Mouse (Mus musculus) erythroblast, embryonic 14.5 days (primary cell): ENCODE results near the gene Ahdc1.

Experiments
- GATA1 ChIP-seq: IDR thresholded peaks from 2 replicates; pipeline ENCODE4 v1.6.1; 2012; ENCODE audit warnings: low read length, inconsistent platforms, mixed read lengths
- TAL1 ChIP-seq: IDR thresholded peaks from 3 replicates; pipeline ENCODE4 v1.6.1; 2012; ENCODE audit warnings: low read length, inconsistent platforms, mixed read lengths

DNA sequence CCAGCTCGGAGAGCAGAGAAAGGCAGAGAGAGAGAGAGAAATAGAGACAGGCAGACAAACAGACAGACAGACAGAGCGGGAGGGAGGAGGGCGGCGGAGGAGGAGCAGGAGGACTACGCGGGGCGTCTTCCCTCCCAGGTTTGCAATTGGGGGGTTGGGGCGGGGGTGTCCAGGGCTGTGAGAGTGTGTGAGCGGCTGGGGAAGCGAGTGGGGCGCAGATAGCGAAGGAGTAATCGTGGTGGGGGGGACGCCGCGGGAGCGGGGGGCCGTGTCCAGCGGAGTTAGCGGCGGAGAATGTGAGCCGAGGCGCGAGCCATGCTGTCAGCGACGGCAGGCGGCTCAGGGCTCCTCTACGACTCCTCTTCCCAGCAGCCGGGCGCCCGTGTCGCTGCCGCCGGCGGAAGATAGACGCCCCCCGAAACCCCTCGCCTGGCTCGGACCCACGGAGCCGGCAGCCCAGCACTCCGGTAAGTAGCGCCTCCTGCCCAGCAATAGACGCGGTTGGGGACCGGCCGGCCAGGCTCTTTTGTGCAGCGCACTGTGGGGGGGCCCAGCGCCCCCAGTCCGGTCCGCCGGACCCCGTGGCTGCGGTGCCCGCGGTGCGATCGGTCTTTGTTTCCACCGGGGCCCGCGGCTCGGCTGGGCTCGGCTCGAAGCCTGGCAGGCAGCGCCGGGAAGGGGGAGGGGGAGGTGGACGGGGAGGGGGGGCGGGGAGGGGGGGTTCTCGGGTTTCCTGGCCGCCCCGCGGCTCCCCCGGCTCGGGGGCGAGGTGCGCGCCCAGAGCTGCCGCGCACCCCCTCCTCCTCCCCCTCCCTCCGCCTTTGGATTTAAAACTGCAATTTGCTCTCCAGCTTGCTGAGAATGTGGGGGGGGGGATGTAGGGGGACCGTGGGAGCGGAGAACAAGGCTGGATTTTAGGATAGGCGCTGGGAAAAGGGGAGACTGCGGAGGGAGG lies 1.0 kb downstream of the Ahdc1 start:
- TF ChIP-seq TAL1, result no peak
- no peak for TF ChIP-seq GATA1
